Mouse (Mus musculus) cortical plate, adult 2 months (tissue): ENCODE data around the gene Gm960.

Source experiments
- CTCF ChIP-seq: fragments of 200-500 bp; IDR thresholded peaks from 2 replicates; pipeline ENCODE4 v1.5.1; 2011; ENCODE audit warnings: mild to moderate bottlenecking, control low read depth, low read length; ENCODE audit not compliant: insufficient read depth; ENCODE audit errors: extremely low read depth
- POLR2A ChIP-seq: fragments of 200-500 bp; IDR thresholded peaks from 2 replicates; pipeline ENCODE4 v1.6.1; 2011; ENCODE audit warnings: mild to moderate bottlenecking, low read length, control low read depth; ENCODE audit not compliant: insufficient read depth; ENCODE audit errors: extremely low read depth

DNA sequence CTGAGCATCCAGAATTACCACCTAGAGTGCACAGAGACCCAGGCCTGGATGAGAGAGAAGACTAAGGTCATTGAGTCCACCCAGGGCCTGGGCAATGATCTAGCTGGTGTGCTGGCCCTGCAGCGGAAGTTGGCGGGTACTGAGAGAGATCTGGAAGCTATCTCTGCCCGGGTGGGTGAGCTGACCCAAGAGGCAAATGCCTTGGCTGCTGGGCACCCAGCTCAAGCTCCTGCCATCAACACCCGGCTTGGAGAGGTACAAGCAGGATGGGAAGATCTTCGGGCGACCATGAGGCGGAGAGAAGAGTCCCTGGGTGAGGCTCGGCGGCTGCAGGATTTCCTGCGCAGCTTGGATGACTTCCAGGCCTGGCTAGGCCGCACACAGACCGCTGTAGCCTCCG lies 39.4 kb upstream of the Gm960 start:
- TF ChIP-seq POLR2A (no peak), CTCF (no peak)
